Mouse (Mus musculus): ENCODE measurements around the gene Hdhd5. TPM values are rescaled to one million over a fixed set of nuclear protein-coding genes. Genes with fewer than 3 reads are reported as not detected.

Gene Hdhd5
- polyA plus RNA-seq (2015; fragmentation: Nextera tagmentation; extraction: Ambion mirVana): 15.2 and 20.5 TPM in 2 replicates

DNA sequence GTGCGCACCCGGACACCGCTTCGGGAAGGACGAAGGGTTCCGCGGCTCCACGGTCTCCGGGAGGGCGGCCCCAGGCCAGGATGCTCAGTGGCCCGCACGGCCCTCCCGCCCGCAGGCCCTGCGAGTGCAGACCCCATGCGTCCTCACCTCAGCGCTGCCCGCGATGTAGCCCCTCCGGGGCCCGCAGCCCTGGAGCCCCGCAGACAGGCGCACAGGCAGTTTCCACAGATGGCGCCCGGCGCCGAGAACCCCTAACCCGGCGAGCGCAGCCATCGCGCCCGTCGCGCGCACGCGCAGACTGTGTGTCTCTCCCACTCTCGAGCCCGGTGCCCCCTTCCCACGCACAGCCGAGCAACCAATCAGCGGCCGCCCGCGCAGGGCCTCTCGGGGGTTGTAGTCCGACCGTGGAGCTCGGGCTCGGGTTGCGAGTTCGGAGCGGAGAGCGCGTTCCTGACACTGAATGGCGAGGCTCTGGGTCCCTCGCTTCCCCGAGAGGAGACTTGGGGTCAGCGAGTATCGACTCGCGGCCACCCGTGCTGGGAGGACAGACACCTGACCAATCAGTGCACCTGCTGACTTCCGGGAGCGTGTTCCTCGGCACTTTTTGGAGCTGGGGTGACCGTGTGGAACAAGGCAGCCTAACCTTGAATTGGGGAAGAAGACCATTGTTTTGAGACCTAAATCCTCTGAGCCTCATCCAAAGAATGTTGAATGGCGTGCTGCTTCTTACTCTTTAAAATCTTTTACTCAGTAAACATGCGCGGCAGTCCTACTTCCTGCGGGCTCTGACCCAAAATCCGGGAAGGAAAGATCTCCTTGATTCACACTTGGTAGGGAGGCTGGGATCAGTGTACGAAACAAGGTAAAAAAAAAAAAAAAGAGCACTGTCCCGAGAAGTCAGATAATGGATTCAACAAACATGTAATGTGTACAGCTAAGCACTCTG is at the start of gene Hdhd5:
Gene Hdhd5 (minus strand): TSS at position 300 of the 946 bp plus-strand sequence.
- WGBS: under 1% methylated on average over 75 of the region's 75 CpGs
- H3K27me3 ChIP-seq (replicated peaks): no peaks in the 10 kb centered on the region
- H3K36me3 ChIP-seq: no peaks in the 10 kb centered on the region
- H3K9ac ChIP-seq: peak within 1 kb of the TSS; percentile 64; the same call in 1 of the 2 replicates
- H3K9me3 ChIP-seq: no peaks in the 10 kb centered on the region
- H3K27ac ChIP-seq: peak within 1 kb of the TSS; percentile 49; the same call in 1 of the 2 replicates
- H3K4me1 ChIP-seq: peaks cover 10% of the 10 kb centered on the region; the same call in 1 of the 2 replicates
- peak within 1 kb of the TSS; percentile 97 for H3K4me3 ChIP-seq (replicated peaks)
- H3K4me2 ChIP-seq: peak within 1 kb of the TSS; percentile 81
- peak; percentile 98 for ATAC-seq (ENCODE audit: insufficient read depth, low FRiP score, low read depth)

DNA sequence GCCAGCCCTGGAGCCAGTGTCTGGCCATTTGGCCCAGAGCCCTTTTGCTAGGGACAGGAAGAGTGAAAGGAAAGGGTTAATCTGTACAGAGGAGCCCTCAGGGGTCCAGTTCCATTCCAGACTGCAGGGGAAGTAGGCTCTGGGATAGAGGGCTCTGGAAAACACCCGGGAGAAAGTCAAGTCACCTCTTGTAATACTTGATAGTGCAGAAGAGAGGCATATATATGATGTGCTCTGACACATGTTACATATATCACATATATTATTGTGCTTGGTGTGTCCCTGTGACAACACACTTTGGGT is 49.5 kb upstream of the Hdhd5 start:
- H3K9me3 ChIP-seq: no peaks in the 10 kb centered on the region
- no peak overlapping the region for H3K9ac ChIP-seq
- no peak overlapping the region for H3K27ac ChIP-seq
- peak overlapping the region; percentile 88 for H3K4me2 ChIP-seq
- no peak for ATAC-seq (ENCODE audit: insufficient read depth, low FRiP score, low read depth)
- peaks cover 15% of the 10 kb centered on the region for H3K4me1 ChIP-seq
- peak overlapping the region; percentile 41 for H3K4me3 ChIP-seq (replicated peaks)
- no peaks in the 10 kb centered on the region for H3K36me3 ChIP-seq
- 0% methylated on average over 1 of the region's 1 CpGs for WGBS
- H3K27me3 ChIP-seq (replicated peaks): 0 out of 2 replicates have a peak, but pooled peaks cover 2% of the 10 kb centered on the region

DNA sequence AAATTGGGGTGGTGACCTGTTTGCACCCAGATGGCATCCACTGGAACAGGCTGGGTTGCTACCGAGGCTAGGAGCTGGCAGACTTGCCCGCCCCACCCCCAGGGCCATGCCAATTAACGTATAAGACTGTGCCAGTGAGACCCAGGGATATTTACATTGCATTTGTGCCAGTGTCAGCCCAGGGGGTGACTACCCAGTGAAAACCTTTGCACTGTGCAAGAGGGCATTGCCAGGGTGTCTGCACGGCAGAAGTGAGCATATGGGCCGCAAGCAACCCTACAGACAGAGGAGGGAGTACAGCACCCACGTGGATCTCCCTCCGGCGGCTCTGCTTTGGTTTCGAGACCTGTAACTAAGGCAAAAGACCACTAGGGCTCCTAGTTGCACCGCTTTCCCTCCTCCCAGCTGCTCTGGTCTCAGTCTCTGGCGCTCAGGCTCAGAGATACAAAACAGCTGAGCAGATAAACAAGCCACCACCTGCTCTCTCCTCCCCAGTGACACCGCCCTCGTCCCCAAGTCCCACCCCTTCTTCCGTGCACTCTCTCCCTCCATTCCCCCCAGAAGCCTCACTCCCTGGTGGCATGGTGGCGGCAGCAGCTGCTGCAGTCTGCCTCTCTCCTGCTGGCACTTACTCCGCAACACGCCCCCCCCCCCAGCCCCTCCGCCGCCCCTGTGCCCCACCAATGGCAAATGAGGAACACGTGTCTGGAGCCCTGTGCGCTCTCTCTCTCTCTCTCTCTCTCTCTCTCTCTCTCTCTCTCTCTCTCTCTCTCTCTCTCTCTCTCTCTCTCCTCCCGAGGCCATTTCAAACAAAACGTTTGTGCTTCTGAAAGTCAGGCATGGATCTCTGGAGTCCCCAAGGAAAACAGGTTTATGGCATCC is 49.0 kb upstream of the Hdhd5 start:
- Histone ChIP-seq H3K4me2 (peak overlapping the region; percentile 88), H3K4me1 (peaks cover 15% of the 10 kb centered on the region), H3K36me3 (no peaks in the 10 kb centered on the region), H3K9me3 (no peaks in the 10 kb centered on the region), H3K27me3 (replicated peaks) (0 out of 2 replicates have a peak, but pooled peaks cover 2% of the 10 kb centered on the region), H3K9ac (no peak overlapping the region), H3K4me3 (replicated peaks) (peak overlapping the region; percentile 41), H3K27ac (no peak overlapping the region)
- ATAC-seq (ENCODE audit: insufficient read depth, low FRiP score, low read depth): peak; percentile 90
- WGBS: 2% methylated on average over 18 of the region's 23 CpGs

DNA sequence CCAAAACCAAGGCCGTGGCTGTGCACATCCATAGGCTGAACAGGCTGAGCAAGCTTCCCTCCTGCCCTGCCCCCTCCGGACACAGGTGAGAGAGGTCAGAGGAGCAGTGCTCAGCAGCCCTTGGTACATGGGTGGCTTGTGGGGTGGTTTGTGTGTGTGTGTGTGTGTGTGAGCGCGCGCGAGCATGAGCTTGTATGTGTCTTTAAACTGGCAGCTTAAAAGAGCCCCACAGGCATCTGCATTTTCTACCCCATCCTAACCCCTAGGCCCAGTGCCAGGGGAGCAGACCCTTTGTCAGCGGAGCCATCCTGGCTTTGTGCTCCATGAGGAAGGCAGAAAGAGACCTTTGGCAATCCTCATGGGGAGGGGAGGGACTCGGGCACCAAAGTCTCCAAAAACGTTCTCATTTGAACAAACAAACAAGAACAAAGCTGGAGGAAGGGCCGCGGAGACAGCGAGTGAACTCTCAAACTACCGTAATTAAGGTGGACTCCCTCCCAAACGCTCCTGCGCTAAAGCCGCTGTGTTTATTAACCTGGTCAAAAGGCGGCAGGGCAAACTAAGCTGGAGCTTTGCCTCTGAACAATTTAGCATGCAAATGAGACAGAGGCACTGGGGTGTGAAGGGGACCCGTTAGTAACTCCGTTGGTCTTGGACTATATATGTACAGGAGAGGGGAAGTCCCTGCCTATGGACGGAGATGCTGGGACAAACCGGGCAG is 48.2 kb upstream of the Hdhd5 start:
- peak overlapping the region; percentile 88 for H3K4me2 ChIP-seq
- peak overlapping the region; percentile 41 for H3K4me3 ChIP-seq (replicated peaks)
- H3K36me3 ChIP-seq: no peaks in the 10 kb centered on the region
- 0 out of 2 replicates have a peak, but pooled peaks cover 2% of the 10 kb centered on the region for H3K27me3 ChIP-seq (replicated peaks)
- ATAC-seq (ENCODE audit: insufficient read depth, low FRiP score, low read depth): no peak
- WGBS: 8% methylated on average over 21 of the region's 21 CpGs
- no peak overlapping the region for H3K27ac ChIP-seq
- H3K4me1 ChIP-seq: peaks cover 15% of the 10 kb centered on the region
- H3K9ac ChIP-seq: no peak overlapping the region
- H3K9me3 ChIP-seq: no peaks in the 10 kb centered on the region

DNA sequence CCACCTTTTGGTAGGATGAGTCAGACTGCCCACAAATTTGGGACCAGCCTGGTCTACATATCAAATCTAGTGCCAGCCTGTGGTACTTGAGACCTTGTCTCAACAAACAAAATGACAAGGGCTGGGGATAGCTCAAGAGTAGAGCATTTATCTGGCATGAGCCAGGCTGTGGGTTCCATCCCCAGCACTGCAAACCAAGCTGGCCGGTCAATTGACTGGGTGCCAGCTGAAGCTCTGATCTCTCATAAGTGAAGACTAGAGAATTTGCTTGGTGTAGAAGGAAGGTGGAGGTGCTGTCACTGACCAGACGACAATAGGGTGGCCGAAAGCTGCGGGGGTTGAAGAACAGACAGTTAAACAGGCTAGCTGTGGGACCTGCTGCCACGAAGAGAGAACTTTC is 47.4 kb upstream of the Hdhd5 start:
- Histone ChIP-seq H3K4me3 (replicated peaks) (no peak overlapping the region), H3K36me3 (no peaks in the 10 kb centered on the region), H3K27me3 (replicated peaks) (0 out of 2 replicates have a peak, but pooled peaks cover 2% of the 10 kb centered on the region), H3K27ac (no peak overlapping the region), H3K4me2 (no peak overlapping the region), H3K4me1 (peaks cover 15% of the 10 kb centered on the region), H3K9me3 (no peaks in the 10 kb centered on the region), H3K9ac (no peak overlapping the region)
- ATAC-seq (ENCODE audit: insufficient read depth, low FRiP score, low read depth): no peak
- 54% methylated on average over 5 of the region's 5 CpGs for WGBS

DNA sequence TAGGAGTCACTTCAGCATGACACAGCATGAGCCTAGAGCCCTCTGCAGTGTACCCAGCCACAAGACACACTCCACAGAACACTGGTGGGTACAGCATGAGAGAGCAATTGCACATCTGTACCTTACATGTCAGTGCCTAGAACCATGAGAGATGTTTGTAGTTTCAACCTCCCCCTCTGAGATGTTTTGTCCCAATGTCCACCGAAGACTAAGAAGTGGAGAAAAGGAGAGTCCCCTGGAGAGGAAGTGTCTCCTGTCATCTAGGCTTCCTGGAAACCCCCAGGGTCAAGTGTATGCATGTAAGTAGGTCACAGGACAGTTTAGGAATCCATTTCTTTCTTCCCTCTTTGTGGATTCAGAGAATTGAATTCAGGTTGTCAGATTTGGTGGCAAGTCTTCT is 41.3 kb upstream of the Hdhd5 start:
- Histone ChIP-seq H3K4me1 (no peaks in the 10 kb centered on the region), H3K27me3 (replicated peaks) (no peaks in the 10 kb centered on the region), H3K9ac (no peak overlapping the region), H3K9me3 (no peaks in the 10 kb centered on the region), H3K27ac (no peak overlapping the region), H3K36me3 (no peaks in the 10 kb centered on the region), H3K4me3 (replicated peaks) (no peak overlapping the region), H3K4me2 (no peak overlapping the region)
- no peak for ATAC-seq (ENCODE audit: insufficient read depth, low FRiP score, low read depth)
- 75% methylated on average over 1 of the region's 1 CpGs for WGBS

DNA sequence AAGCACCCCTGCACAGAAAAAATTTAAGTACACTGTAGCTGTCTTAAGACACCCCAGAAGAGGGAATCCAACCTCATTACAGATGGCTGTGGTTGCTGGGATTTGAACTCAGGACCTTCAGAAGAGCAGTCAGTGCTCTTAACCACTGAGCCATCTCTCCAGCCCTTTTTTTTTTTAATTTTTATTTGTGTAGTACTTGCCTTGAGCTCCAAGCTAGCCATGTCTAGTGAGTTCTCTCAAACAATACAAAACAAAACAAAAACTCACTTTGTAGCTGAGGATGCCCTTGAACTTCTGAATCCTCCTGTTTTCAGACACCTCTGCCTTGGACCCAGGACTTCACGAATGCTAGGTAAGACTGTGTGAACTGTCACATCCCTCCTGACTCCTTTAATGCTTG is 37.1 kb upstream of the Hdhd5 start:
- Histone ChIP-seq H3K4me1 (no peaks in the 10 kb centered on the region), H3K36me3 (no peaks in the 10 kb centered on the region), H3K9me3 (no peaks in the 10 kb centered on the region), H3K27ac (no peak overlapping the region), H3K27me3 (replicated peaks) (no peaks in the 10 kb centered on the region), H3K4me2 (no peak overlapping the region), H3K4me3 (replicated peaks) (no peak overlapping the region), H3K9ac (no peak overlapping the region)
- WGBS: 56% methylated on average over 1 of the region's 1 CpGs
- no peak for ATAC-seq (ENCODE audit: insufficient read depth, low FRiP score, low read depth)

DNA sequence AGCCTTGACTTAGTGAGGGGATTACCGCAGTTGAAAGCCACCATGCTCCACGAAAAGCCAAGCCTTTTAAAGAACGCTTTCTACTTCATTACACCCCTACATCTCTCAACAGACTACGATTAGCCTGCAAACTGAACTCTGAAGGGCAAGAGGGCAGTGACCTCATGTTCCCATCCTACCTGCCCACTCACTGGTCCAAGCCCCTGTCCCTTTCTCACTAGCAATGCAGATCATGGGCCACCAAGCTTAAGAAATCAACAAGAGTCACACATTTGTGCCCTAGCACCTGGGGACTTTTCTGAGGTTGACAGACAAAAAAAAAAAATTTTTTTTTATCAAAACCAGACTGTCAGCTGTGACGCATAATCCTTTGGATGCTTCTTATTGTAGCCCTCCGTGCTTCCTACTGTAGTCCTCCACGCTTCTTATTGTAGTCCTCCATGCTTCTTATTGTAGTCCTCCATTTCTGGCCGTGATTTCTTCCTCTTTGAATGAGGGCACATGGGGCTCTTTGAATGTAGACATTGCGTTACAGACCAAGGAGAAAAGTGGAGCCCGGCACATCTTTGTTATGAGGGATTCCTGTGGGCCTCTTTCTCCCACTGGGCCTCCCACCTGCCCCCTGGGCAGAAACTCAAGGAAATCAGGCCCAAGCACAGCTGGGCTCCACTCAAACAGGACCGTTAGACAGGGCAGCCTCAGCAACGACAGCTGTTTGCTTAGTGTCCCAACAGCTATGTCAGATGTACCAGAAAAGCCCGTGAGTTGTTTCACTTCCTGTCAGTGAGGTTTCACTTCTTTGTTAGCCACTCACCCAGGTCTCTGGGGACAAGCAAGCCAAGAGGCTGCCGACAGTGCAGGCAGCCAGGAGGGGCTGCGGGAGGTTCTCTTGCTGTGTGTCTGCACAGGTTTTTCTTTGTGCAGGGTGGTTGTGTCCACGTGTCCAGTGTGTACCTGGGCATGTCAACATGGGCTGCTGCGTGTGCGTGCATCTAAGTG is 36.1 kb upstream of the Hdhd5 start:
- Histone ChIP-seq H3K36me3 (no peaks in the 10 kb centered on the region), H3K4me2 (no peak overlapping the region), H3K27me3 (replicated peaks) (no peaks in the 10 kb centered on the region), H3K27ac (no peak overlapping the region), H3K4me3 (replicated peaks) (no peak overlapping the region), H3K4me1 (no peaks in the 10 kb centered on the region), H3K9me3 (no peaks in the 10 kb centered on the region), H3K9ac (no peak overlapping the region)
- no peak for ATAC-seq (ENCODE audit: insufficient read depth, low FRiP score, low read depth)
- 58% methylated on average over 18 of the region's 18 CpGs for WGBS

DNA sequence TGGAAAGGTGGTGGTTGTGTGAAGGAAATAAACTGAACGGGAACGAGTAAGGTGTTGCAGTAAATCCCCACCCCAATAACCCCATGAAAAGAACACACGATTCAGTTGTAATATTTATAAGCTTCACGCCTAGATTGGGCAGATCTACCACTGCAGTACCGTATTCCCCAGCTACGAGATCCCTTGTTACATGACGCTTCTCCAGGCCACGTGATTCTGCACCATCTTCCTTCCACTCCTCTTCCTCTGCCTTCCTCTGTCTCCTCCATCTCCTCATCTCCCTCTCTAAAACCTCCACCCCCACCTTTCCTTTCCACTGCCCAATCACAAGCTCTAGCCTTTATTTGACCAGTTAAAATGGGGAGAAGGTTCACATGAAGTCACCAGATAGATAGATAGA is 25.5 kb upstream of the Hdhd5 start:
- 87% methylated on average over 8 of the region's 8 CpGs for WGBS

DNA sequence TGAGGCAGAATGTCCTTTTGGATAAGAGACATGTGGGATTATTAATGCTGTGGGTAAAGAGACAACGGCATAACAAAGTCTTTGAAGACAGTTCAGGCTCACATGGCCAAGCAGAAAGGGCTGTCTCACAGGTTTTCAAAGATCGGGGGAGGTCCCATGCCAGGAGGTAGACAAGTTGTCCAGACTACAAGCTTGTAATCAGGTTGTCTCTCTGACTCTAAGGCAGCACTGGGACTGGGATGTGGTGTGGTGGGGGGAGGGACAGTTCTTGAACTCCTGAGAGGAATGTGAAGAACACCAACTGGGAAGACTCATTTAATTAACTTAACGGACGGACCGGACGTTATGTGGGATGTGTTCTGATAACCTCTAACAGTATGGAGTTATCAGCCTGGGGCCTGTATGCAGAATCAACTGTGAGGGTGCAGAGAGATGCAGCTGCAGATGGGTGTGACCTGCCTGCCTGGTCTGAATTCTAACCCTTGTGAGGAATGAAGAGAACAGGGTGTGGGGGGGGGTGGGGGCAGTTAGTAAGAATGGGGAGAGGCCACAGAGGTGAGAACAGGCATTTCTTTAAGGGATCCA is 25.0 kb upstream of the Hdhd5 start:
- Histone ChIP-seq H3K9ac (no peak overlapping the region), H3K27me3 (replicated peaks) (no peaks in the 10 kb centered on the region), H3K4me1 (no peaks in the 10 kb centered on the region), H3K4me3 (replicated peaks) (no peak overlapping the region), H3K4me2 (no peak overlapping the region), H3K9me3 (no peaks in the 10 kb centered on the region), H3K36me3 (no peaks in the 10 kb centered on the region), H3K27ac (no peak overlapping the region)
- 74% methylated on average over 6 of the region's 6 CpGs for WGBS
- ATAC-seq (ENCODE audit: insufficient read depth, low FRiP score, low read depth): peak; percentile 58

More for the DNA sequence above, 25.5 kb upstream of the Hdhd5 start:
- no peaks in the 10 kb centered on the region for H3K27me3 ChIP-seq (replicated peaks)
- H3K4me3 ChIP-seq (replicated peaks): no peak overlapping the region
- no peak overlapping the region for H3K27ac ChIP-seq
- no peak for ATAC-seq (ENCODE audit: insufficient read depth, low FRiP score, low read depth)
- H3K4me1 ChIP-seq: no peaks in the 10 kb centered on the region
- no peak overlapping the region for H3K9ac ChIP-seq
- H3K36me3 ChIP-seq: no peaks in the 10 kb centered on the region
- H3K9me3 ChIP-seq: no peaks in the 10 kb centered on the region
- H3K4me2 ChIP-seq: no peak overlapping the region

All from stomach, embryonic 15.5 days (tissue).